Mouse (Mus musculus): ENCODE results near the gene Kctd6. TPM values are rescaled to one million over a fixed set of nuclear protein-coding genes. Genes with fewer than 3 reads are reported as not detected.
"Not testable (repeated sequence)": the region's sequence is repeated elsewhere in the genome, so short reads cannot be mapped to it uniquely, and the experiment has no call there.

The Kctd6 gene
- polyA plus RNA-seq, 1 experiment from 2014 or later: 3.5 TPM

DNA sequence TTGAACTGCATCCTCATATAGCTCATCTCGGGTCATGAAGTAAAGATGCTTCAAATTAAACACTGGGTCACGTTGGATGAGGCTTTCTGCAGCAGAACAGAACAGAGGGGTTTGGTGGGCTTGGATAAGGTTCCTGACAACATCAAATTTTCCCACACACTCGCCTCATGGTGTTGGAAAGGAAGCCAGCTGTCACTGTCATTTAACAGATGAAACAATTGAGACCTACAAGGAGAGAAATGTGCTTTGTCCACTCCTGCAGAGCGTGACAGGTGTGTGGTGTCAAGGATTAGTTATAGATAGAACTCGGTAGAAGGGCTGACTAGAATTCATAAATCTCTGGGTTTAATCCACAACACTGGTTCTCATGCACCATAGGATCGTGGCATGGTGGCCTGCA lies 42.1 kb downstream of the Kctd6 start:
- peaks cover 5% of the 10 kb centered on the region; the same call in 1 of the 2 replicates for H3K4me1 ChIP-seq
- ATAC-seq (ENCODE audit: insufficient number of reproducible peaks, insufficient read depth, low FRiP score, low TSS enrichment, low read depth): no peak
- WGBS: 76% methylated on average over 6 of the region's 6 CpGs

GRCm38 (mm10) chr14:8256881-8257280 lies 42.9 kb downstream of the Kctd6 start:
- no peak overlapping the region for H3K9ac ChIP-seq
- H3K27me3 ChIP-seq: peaks cover 9% of the 10 kb centered on the region; the same call in 1 of the 2 replicates
- no peak overlapping the region for H3K4me2 ChIP-seq
- H3K4me1 ChIP-seq: peaks cover 5% of the 10 kb centered on the region; the same call in 1 of the 2 replicates
- WGBS: 80% methylated on average over 5 of the region's 5 CpGs
- no peaks in the 10 kb centered on the region for H3K9me3 ChIP-seq
- H3K4me3 ChIP-seq: no peak overlapping the region
- no peak for ATAC-seq (ENCODE audit: insufficient number of reproducible peaks, insufficient read depth, low FRiP score, low TSS enrichment, low read depth)
- no peaks in the 10 kb centered on the region for H3K36me3 ChIP-seq
- H3K27ac ChIP-seq: no peak overlapping the region

More for the DNA sequence above, 42.1 kb downstream of the Kctd6 start:
- Histone ChIP-seq H3K27ac (no peak overlapping the region), H3K36me3 (no peaks in the 10 kb centered on the region), H3K9me3 (no peaks in the 10 kb centered on the region), H3K4me2 (no peak overlapping the region), H3K27me3 (peaks cover 9% of the 10 kb centered on the region; the same call in 1 of the 2 replicates), H3K4me3 (no peak overlapping the region), H3K9ac (no peak overlapping the region)

DNA sequence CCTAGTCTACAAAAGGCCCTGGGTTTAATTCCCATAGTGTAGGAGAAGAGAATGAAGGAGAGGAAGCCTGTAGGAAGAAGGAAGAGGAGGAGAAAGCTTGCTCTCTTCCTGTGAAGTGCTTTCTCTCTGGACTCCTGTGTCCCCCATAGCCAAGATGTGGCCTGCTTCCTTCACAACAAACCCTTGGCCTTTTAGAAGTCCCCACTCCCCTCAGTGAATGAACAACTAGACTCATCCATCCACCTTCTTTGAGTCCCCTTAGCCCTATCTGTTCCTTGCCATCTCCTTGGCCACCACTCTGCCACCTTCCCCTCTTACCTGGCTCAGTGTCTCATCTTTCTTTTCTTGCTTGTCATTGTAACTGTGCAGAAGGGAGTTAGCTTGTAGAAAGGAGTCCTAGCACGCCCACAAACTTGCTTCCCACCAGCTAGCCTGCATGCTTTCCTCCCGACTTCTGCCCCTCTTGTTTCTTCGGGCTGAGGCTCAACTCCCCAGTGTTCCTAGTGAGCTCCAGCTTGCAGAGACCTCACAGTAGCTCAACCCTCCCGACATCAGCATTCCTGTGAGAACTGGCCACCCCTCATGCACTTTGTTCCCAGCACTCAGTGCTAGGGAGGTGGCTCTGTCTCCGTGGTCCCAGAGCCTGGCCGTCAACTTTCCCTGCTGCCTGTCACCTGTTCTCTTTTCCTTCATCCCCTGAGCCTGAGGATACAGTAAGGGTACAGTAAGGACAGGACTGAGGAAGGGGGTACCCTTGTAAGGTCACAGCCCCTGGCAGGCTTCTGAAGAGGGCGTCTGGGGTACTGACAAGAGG lies 43.8 kb downstream of the Kctd6 start:
- peaks cover 5% of the 10 kb centered on the region; the same call in 1 of the 2 replicates for H3K4me1 ChIP-seq
- H3K27me3 ChIP-seq: peaks cover 9% of the 10 kb centered on the region; the same call in 1 of the 2 replicates
- H3K36me3 ChIP-seq: no peaks in the 10 kb centered on the region
- no peak overlapping the region for H3K4me2 ChIP-seq
- no peaks in the 10 kb centered on the region for H3K9me3 ChIP-seq
- no peak overlapping the region for H3K27ac ChIP-seq
- H3K4me3 ChIP-seq: no peak overlapping the region
- 29% methylated on average over 7 of the region's 7 CpGs for WGBS
- H3K9ac ChIP-seq: no peak overlapping the region
- ATAC-seq (ENCODE audit: insufficient number of reproducible peaks, insufficient read depth, low FRiP score, low TSS enrichment, low read depth): no peak

DNA sequence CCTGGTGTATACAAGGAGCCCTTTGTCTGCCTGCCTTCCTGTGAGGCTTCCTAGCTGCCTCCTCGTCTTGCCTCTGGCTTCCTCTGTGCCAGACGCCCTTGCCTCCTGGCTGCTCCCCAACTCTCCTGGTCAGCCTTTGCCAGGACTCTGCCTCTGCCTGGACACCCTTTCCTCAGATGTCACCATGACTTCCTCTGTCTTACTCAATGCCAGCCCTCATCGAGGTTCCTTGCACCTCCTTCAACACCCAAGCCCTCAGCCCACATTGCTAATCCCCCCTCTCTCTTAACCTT lies 44.3 kb downstream of the Kctd6 start:
- Histone ChIP-seq H3K27me3 (peaks cover 9% of the 10 kb centered on the region; the same call in 1 of the 2 replicates), H3K4me3 (no peak overlapping the region), H3K4me1 (peaks cover 5% of the 10 kb centered on the region; the same call in 1 of the 2 replicates), H3K4me2 (no peak overlapping the region), H3K9me3 (no peaks in the 10 kb centered on the region), H3K27ac (no peak overlapping the region), H3K36me3 (no peaks in the 10 kb centered on the region), H3K9ac (no peak overlapping the region)
- no peak for ATAC-seq (ENCODE audit: insufficient number of reproducible peaks, insufficient read depth, low FRiP score, low TSS enrichment, low read depth)
- 36% methylated on average over 3 of the region's 3 CpGs for WGBS

- no peak overlapping the region for H3K27ac ChIP-seq
- no peak overlapping the region for H3K9ac ChIP-seq
- peaks cover 5% of the 10 kb centered on the region; the same call in 1 of the 2 replicates for H3K4me1 ChIP-seq
- no peak overlapping the region for H3K4me2 ChIP-seq
- H3K9me3 ChIP-seq: no peaks in the 10 kb centered on the region
- H3K36me3 ChIP-seq: no peaks in the 10 kb centered on the region
- H3K4me3 ChIP-seq: no peak overlapping the region
- ATAC-seq (ENCODE audit: insufficient number of reproducible peaks, insufficient read depth, low FRiP score, low TSS enrichment, low read depth): no peak
- H3K27me3 ChIP-seq: peaks cover 9% of the 10 kb centered on the region; the same call in 1 of the 2 replicates
- WGBS: 75% methylated on average over 3 of the region's 3 CpGs
Observed at GRCm38 (mm10) chr14:8258752-8259151, 44.8 kb downstream of the Kctd6 start.

DNA sequence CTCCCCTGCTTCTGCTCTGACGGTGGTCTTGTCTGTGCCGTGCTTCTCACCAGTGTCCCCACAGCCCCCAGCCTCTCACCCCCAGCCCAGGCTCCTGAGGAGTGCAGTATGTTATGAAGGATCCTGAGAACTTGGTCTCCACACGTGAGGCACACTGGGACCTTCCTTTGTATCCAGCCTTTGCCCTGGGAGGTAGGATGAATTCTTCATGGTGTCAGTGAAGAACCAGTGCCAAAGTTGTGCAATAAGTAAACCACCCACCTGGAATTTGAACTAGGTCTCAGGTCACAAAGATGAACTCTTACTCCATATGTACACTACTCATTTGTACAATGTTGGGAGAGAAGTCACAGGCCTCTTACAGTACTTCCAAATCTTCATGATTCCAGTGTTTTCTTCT lies 45.2 kb downstream of the Kctd6 start, which contains the start of gene Acox2:
Acox2 (minus strand) TSS at position 188 of the 400 bp plus-strand sequence.
- Histone ChIP-seq H3K27ac (no peak within 1 kb of the TSS), H3K4me1 (peaks cover 5% of the 10 kb centered on the region; the same call in 1 of the 2 replicates), H3K9me3 (no peaks in the 10 kb centered on the region), H3K4me2 (no peak within 1 kb of the TSS), H3K4me3 (no peak within 1 kb of the TSS), H3K9ac (no peak within 1 kb of the TSS), H3K27me3 (peaks cover 9% of the 10 kb centered on the region; the same call in 1 of the 2 replicates), H3K36me3 (no peaks in the 10 kb centered on the region)
- ATAC-seq (ENCODE audit: insufficient number of reproducible peaks, insufficient read depth, low FRiP score, low TSS enrichment, low read depth): no peak
- WGBS: 76% methylated on average over 3 of the region's 3 CpGs

DNA sequence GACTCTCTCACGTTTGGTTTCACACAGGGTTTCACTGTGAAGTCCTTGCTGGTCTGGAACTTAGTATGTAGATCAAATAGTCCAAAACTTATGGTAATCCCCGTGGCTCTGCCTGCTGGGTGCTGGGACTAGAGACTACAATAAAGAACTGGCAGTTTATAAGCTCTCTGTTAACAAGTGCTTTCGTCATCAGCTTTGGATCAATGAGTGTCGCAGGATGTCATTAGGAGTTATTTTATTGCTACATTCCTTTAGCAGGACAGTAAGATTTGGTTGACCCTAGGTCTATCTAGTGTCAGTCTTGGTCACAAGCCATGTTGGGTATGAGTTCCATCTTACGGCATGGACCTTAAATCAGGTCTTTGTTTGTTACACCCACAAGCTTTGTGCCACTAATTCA lies 46.3 kb downstream of the Kctd6 start:
- H3K27ac ChIP-seq: no peak overlapping the region
- no peaks in the 10 kb centered on the region for H3K36me3 ChIP-seq
- H3K9ac ChIP-seq: no peak overlapping the region
- no peaks in the 10 kb centered on the region for H3K9me3 ChIP-seq
- no peak overlapping the region for H3K4me3 ChIP-seq
- peaks cover 9% of the 10 kb centered on the region; the same call in 1 of the 2 replicates for H3K27me3 ChIP-seq
- 85% methylated on average over 5 of the region's 5 CpGs for WGBS
- no peak overlapping the region for H3K4me2 ChIP-seq
- ATAC-seq (ENCODE audit: insufficient number of reproducible peaks, insufficient read depth, low FRiP score, low TSS enrichment, low read depth): no peak
- H3K4me1 ChIP-seq: peaks cover 5% of the 10 kb centered on the region; the same call in 1 of the 2 replicates

- WGBS: 44% methylated on average over 1 of the region's 1 CpGs
- ATAC-seq (ENCODE audit: insufficient number of reproducible peaks, insufficient read depth, low FRiP score, low TSS enrichment, low read depth): no peak
- H3K27me3 ChIP-seq: peaks cover 6% of the 10 kb centered on the region; the same call in 1 of the 2 replicates
- no peak overlapping the region for H3K9ac ChIP-seq
- H3K4me1 ChIP-seq: peaks cover 5% of the 10 kb centered on the region; the same call in 1 of the 2 replicates
- H3K4me3 ChIP-seq: no peak overlapping the region
- no peaks in the 10 kb centered on the region for H3K36me3 ChIP-seq
- H3K27ac ChIP-seq: no peak overlapping the region
- H3K4me2 ChIP-seq: no peak overlapping the region
- no peaks in the 10 kb centered on the region for H3K9me3 ChIP-seq
Observed at GRCm38 (mm10) chr14:8262242-8262641, 48.3 kb downstream of the Kctd6 start.

GRCm38 (mm10) chr14:8264378-8264777 lies 50.4 kb downstream of the Kctd6 start:
- WGBS: 88% methylated on average over 1 of the region's 1 CpGs
- H3K27me3 ChIP-seq: no peaks in the 10 kb centered on the region
- H3K9ac ChIP-seq: no peak overlapping the region
- no peak for ATAC-seq (ENCODE audit: insufficient number of reproducible peaks, insufficient read depth, low FRiP score, low TSS enrichment, low read depth)
- H3K36me3 ChIP-seq: no peaks in the 10 kb centered on the region
- no peaks in the 10 kb centered on the region for H3K9me3 ChIP-seq
- H3K4me3 ChIP-seq: no peak overlapping the region
- no peak overlapping the region for H3K4me2 ChIP-seq
- H3K4me1 ChIP-seq: no peaks in the 10 kb centered on the region
- no peak overlapping the region for H3K27ac ChIP-seq

DNA sequence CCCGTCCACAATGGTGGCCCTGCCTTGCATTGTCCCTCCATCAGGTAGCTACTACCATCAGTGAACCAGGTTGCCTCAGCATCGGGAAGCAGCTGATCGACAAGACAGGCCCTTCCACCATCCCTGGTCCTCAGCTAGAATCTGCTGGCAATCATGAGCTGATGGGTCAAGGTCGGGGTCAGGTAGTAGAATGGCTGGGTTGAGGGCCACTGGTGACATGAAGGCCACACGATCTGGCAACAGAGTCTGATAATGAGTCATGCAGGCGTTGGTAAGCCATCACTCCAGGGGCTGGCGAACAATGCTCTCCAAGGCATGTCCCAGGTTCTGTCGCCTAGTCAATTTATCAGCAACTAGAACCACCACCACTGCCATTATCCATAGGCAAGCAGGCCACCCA lies 57.3 kb downstream of the Kctd6 start:
- H3K27me3 ChIP-seq: not testable (repeated sequence)

More for the DNA sequence above, 57.3 kb downstream of the Kctd6 start:
- ATAC-seq (ENCODE audit: insufficient number of reproducible peaks, insufficient read depth, low FRiP score, low TSS enrichment, low read depth); H3K4me2 ChIP-seq; H3K9ac ChIP-seq; H3K36me3 ChIP-seq; H3K27ac ChIP-seq; H3K4me3 ChIP-seq; H3K9me3 ChIP-seq; H3K4me1 ChIP-seq: not testable (repeated sequence)
- 87% methylated on average over 8 of the region's 8 CpGs for WGBS
